Mouse (Mus musculus) forebrain, postnatal 0 days (tissue): ENCODE measurements around the gene Tspear. TPM values are rescaled to one million over a fixed set of nuclear protein-coding genes. Genes with fewer than 3 reads are reported as not detected.

Source experiments
- ATAC-seq: fragments of 200-750 bp; cut with Nextera tagmentation; 2 replicates; pipeline ENCODE4 v1.8.0; 2017; ENCODE audit warnings: mild to moderate bottlenecking, moderate library complexity
- DNase-seq: peaks from one replicate; pipeline ENCODE4 v3.0.0-alpha.2; 2015
- H3K27ac ChIP-seq: fragments of 300-500 bp; sonication (generic); 2 replicates; pipeline ENCODE4 v1.5.1; 2014; ENCODE audit warnings: low read depth, mild to moderate bottlenecking, antibody characterized with exemption, low read length, moderate library complexity, mixed read lengths
- H3K27me3 ChIP-seq: fragments of 300-500 bp; sonication (generic); 2 replicates; pipeline ENCODE4 v1.6.1; 2014; ENCODE audit warnings: mild to moderate bottlenecking, low read length, mixed read lengths; ENCODE audit not compliant: insufficient read depth
- H3K36me3 ChIP-seq: fragments of 300-500 bp; sonication (generic); 2 replicates; pipeline ENCODE4 v1.6.1; 2014; ENCODE audit warnings: mild to moderate bottlenecking, moderate library complexity; ENCODE audit not compliant: insufficient read depth
- H3K4me1 ChIP-seq: fragments of 300-500 bp; sonication (generic); 2 replicates; pipeline ENCODE4 v1.6.1; 2014; ENCODE audit warnings: antibody characterized with exemption; ENCODE audit not compliant: insufficient read depth
- H3K4me2 ChIP-seq: fragments of 300-500 bp; sonication (generic); 2 replicates; pipeline ENCODE4 v1.6.1; 2014; ENCODE audit warnings: low read depth, mild to moderate bottlenecking, moderate library complexity
- H3K4me3 ChIP-seq: fragments of 300-500 bp; sonication (generic); 2 replicates; pipeline ENCODE4 v1.5.1; 2014; ENCODE audit warnings: low read depth, low read length, mixed read lengths
- H3K9ac ChIP-seq: fragments of 300-500 bp; sonication (generic); 2 replicates; pipeline ENCODE4 v1.6.1; 2014; ENCODE audit warnings: mild to moderate bottlenecking
- H3K9me3 ChIP-seq: fragments of 300-500 bp; sonication (generic); 2 replicates; pipeline ENCODE4 v1.6.1; 2016; ENCODE audit warnings: low read length
- CTCF ChIP-seq: sonication (generic); IDR thresholded peaks from 2 replicates; pipeline ENCODE4 v1.5.1; 2016; ENCODE audit warnings: antibody characterized with exemption, control low read depth, low read depth
- WGBS: fragments of 180-500 bp; shearing (Covaris S2); extraction: QIAGEN DNeasy Blood & Tissue Kit; methylation state at CpG from one replicate; pipeline ENCODE4 v1.1.7; 2014; 5-methylcytosine and 5-hydroxymethylcytosine counted together
- microRNA counts: library from miRNA; unstranded; fragments of <30 nt; microRNA quantifications from one replicate; lab custom pipeline; 2015
- microRNA-seq, 2 experiments: library from miRNA; unstranded; fragments of <30 nt; microRNA quantifications; one replicate each; pipeline ENCODE4; 2016
- polyA plus RNA-seq: library from polyadenylated mRNA; unstranded; fragments of >200 nt; fragmentation: Nextera tagmentation; extraction: Ambion mirVana; gene quantifications from 2 replicates; pipeline ENCODE4 v1.2.1, GENCODE M21; 2015
- total RNA-seq: library from RNA; depleted of rRNA; stranded (reverse); fragments of >200 nt; gene quantifications from 2 replicates; pipeline ENCODE4 v1.2.3, GENCODE M21; 2014; rRNA removed

The Tspear gene
- total and polyA plus RNA-seq, 2 experiments from 2014 or later = 0.14 to 0.99 TPM

DNA sequence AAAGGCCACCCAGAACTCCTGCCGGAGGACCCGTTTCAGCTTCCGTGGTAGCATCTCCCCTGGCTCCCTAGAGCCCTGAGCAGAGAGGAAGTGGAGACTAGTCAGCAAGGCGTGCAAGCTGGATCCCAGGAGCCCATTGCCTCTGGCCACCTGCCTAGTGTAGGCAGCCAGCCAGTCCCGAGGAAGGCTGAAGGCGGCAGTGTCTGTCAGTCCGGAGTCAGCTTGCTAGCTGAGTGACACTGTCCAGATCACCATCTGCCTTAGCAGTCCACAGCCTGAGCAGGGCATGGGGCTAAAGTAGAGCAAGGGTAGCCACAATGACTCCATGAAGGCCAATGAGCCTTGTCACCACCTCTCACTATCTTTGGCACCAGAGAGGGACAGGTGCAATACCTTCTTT is 226.2 kb downstream of the Tspear start:
- WGBS = 59% methylated on average over 7 of the region's 7 CpGs
- H3K4me1 ChIP-seq = no peaks in the 10 kb centered on the region
- no peaks in the 10 kb centered on the region for H3K9me3 ChIP-seq
- H3K4me3 ChIP-seq = no peak overlapping the region
- no peak overlapping the region for H3K4me2 ChIP-seq
- H3K27ac ChIP-seq = no peak overlapping the region
- ATAC-seq (no peak), DNase-seq (no peak)
- H3K9ac ChIP-seq = no peak overlapping the region
- H3K36me3 ChIP-seq = no peaks in the 10 kb centered on the region
- TF ChIP-seq CTCF = no peak
- H3K27me3 ChIP-seq = no peaks in the 10 kb centered on the region

DNA sequence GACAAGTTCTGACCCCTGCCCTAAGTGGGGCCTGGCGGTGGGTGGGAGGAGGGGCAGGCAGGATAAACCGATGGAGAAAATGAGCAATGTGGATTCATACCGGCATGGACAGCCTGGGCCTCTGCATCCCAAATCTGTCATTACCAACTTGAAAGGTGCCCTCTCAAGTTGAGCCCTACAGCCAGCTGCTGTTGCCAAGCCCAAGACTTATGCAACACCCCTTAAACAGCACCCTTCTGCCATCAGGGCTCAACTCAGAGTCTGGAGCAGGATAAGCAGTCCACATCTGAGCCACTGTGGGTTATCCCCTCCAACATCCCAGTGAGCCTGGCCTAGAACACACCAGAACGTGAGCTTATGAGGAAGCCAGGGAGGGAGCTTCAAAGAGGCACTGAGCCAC is 226.9 kb downstream of the Tspear start:
- H3K4me3 ChIP-seq = no peak overlapping the region
- no peak overlapping the region for H3K27ac ChIP-seq
- no peak overlapping the region for H3K4me2 ChIP-seq
- H3K36me3 ChIP-seq = no peaks in the 10 kb centered on the region
- no peaks in the 10 kb centered on the region for H3K9me3 ChIP-seq
- H3K4me1 ChIP-seq = no peaks in the 10 kb centered on the region
- 70% methylated on average over 4 of the region's 4 CpGs for WGBS
- no peak overlapping the region for H3K9ac ChIP-seq
- ATAC-seq = no peak
- H3K27me3 ChIP-seq = no peaks in the 10 kb centered on the region
- DNase-seq = no peak
- TF ChIP-seq CTCF = no peak

DNA sequence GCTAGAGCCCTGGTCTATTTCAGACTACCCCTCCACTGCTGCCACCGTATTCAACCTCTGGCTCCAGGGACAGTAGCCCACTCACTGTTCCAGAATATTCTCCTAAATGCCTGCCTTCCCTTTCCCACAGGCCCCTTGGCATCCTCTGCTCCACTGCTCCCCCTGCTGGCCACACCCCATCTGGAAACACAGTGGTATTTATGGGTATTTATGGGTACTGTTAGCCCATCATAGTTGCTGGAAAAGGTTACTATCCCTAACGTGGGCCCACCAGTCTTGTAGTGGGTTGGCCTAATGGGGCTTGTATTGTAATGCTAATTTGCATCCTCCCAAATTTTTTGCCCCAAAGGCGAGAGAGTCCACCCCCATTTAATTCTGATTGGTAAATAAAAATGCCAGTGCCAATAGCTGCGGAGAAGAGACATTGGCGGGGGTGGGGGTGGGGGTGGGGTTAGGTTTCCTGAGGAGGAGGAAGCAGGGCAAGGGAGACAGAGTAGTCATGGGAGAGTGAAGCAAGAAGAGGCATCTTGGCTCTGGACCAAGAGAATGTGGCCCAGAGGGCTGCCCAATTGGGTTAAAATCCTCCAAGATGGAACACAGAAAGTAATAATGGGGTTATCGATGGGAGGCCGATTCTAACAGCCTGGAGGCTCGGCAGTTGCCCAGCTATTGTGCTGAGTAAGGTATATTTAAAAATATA is 230.4 kb downstream of the Tspear start:
- no peak overlapping the region for H3K27ac ChIP-seq
- TF ChIP-seq CTCF = peak; percentile 61
- H3K4me2 ChIP-seq = no peak overlapping the region
- no peaks in the 10 kb centered on the region for H3K4me1 ChIP-seq
- H3K9ac ChIP-seq = no peak overlapping the region
- 49% methylated on average over 8 of the region's 8 CpGs for WGBS
- H3K36me3 ChIP-seq = no peaks in the 10 kb centered on the region
- ATAC-seq (no peak), DNase-seq (no peak)
- no peaks in the 10 kb centered on the region for H3K9me3 ChIP-seq
- no peak overlapping the region for H3K4me3 ChIP-seq
- no peaks in the 10 kb centered on the region for H3K27me3 ChIP-seq

DNA sequence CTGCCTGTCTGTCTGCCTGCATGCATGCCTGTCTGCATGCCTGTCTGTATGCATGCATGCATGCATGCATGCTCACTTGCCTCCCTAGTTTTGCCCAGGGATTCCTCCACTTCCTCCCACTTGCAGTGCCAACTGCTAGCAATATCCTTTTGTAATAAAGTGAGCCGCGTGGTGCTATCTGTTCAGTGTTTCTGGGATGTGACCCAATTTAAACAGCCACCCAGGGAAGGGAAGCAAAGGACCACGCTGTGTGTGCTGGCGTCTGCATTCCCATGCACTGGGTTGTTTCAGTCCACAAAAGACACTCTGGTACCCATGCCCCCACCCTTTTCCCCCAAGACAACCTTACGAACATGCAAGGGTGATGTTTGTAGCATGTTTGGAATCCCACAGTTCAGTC is 234.6 kb downstream of the Tspear start:
- Histone ChIP-seq H3K9me3 (no peaks in the 10 kb centered on the region), H3K9ac (no peak overlapping the region), H3K4me2 (no peak overlapping the region), H3K4me1 (no peaks in the 10 kb centered on the region), H3K27me3 (no peaks in the 10 kb centered on the region), H3K27ac (no peak overlapping the region), H3K36me3 (no peaks in the 10 kb centered on the region), H3K4me3 (no peak overlapping the region)
- TF ChIP-seq CTCF = no peak
- WGBS = 63% methylated on average over 5 of the region's 5 CpGs
- DNase-seq = no peak
- 0 out of 2 replicates have a peak, but pooled peaks have one; percentile 10 for ATAC-seq

DNA sequence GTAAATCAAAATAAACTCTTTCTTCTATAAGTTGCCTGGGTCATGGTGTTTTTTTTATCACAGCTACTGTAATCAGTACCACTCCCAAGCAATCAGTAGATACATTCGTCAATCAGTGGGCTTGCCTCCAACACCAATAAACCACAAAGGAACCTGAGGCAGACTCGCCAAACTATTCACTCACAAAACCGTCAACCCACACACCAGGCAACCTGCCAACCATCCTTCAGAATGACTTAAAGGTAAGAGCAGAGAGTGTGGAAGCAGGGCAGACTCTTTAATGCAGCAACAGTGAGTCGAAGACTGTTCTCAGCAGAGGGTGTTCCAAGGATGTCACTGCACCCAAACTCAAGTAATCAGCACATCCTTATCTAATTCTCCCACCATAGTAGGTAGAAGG is 236.3 kb downstream of the Tspear start:
- no peak for TF ChIP-seq CTCF
- Histone ChIP-seq H3K36me3 (no peaks in the 10 kb centered on the region), H3K4me1 (no peaks in the 10 kb centered on the region), H3K27ac (no peak overlapping the region), H3K9me3 (no peaks in the 10 kb centered on the region), H3K27me3 (no peaks in the 10 kb centered on the region), H3K9ac (no peak overlapping the region), H3K4me2 (no peak overlapping the region), H3K4me3 (no peak overlapping the region)
- DNase-seq = no peak
- no peak for ATAC-seq
- whole genome bisulfite sequencing = 59% methylated on average over 4 of the region's 4 CpGs

DNA sequence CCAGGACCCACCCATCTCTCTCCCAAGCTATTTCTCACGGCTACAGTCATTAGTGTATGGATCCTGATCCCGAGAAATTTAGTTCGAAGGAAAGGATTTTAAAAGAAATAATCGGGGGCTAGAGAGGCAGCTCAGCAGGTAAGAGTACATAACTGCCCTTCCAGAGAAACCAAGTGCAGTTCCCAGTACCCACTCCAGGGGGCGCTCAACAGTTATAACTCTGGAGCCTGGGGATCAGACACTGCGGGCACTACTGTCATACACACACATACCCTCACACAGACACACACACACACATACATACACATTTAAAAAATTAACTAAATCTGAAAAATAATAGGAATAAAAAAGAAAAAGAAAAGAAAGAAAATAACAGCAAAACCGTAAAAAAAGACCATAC is 239.8 kb downstream of the Tspear start:
- no peak overlapping the region for H3K4me3 ChIP-seq
- peak; percentile 44 for TF ChIP-seq CTCF
- no peaks in the 10 kb centered on the region for H3K27me3 ChIP-seq
- H3K36me3 ChIP-seq = no peaks in the 10 kb centered on the region
- peak; percentile 22 for DNase-seq
- H3K4me1 ChIP-seq = no peaks in the 10 kb centered on the region
- no peak overlapping the region for H3K27ac ChIP-seq
- H3K4me2 ChIP-seq = no peak overlapping the region
- no peak overlapping the region for H3K9ac ChIP-seq
- no peaks in the 10 kb centered on the region for H3K9me3 ChIP-seq
- ATAC-seq = no peak
- WGBS = 40% methylated on average over 7 of the region's 7 CpGs

DNA sequence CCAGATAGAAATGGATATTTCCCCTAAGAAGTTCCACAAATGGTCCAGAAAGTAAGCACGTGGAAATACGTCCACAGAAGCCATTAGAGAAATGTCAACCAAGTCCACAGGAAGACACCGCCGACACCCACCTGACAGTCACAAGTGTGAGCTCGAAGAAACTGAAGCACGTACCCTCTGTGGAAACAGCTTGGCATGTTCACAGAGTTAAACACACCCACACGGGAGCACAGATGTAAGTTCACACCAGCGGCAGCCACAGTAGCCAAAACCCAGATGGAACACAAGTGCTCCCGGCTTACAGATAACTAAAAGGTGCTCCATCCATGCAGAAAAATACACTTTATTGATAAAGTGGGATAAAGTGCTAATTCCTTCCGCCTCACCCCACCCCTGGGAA is 241.0 kb downstream of the Tspear start:
- Histone ChIP-seq H3K9me3 (no peaks in the 10 kb centered on the region), H3K27ac (no peak overlapping the region), H3K4me2 (no peak overlapping the region), H3K27me3 (no peaks in the 10 kb centered on the region), H3K9ac (no peak overlapping the region), H3K4me1 (no peaks in the 10 kb centered on the region), H3K4me3 (no peak overlapping the region), H3K36me3 (no peaks in the 10 kb centered on the region)
- TF ChIP-seq CTCF = no peak
- WGBS = 84% methylated on average over 10 of the region's 10 CpGs
- no peak for ATAC-seq
- DNase-seq = no peak

MicroRNAs encoded within 50 kb of the gene (microRNA counts, 519-probe panel; counts per million panel counts)
- microRNA mmu-miR-1930 (lab: Ali Mortazavi, UCI) = not detected

Small RNAs within 50 kb of the gene (microRNA-seq; reads per million reads assigned to microRNA genes)
- 13.5 to 13.9 reads per million in 2 experiments for gene Mir1930

Other genes with a start within 250 kb of the Tspear start
- gene Fam207a, start 170.8 kb upstream of the Tspear start, total RNA-seq = 42.2 and 43.2 TPM in 2 replicates
- 30.4 and 34.9 TPM in 2 replicates for gene Fam207a, start 170.8 kb upstream of the Tspear start, polyA plus RNA-seq
- 0.77 and 1.1 TPM in 2 replicates for gene Itgb2, start 156.3 kb upstream of the Tspear start, total RNA-seq
- gene Itgb2, start 156.3 kb upstream of the Tspear start, polyA plus RNA-seq = 0.86 and 1.2 TPM in 2 replicates
- 69.6 and 98.3 TPM in 2 replicates for gene Pttg1ip, start 104.8 kb upstream of the Tspear start, total RNA-seq
- gene Pttg1ip, start 104.8 kb upstream of the Tspear start, polyA plus RNA-seq = 67.1 and 74.2 TPM in 2 replicates
- 270 and 305 TPM in 2 replicates for gene Sumo3, start 80.5 kb upstream of the Tspear start, total RNA-seq
- gene Sumo3, start 80.5 kb upstream of the Tspear start, polyA plus RNA-seq = 381 and 398 TPM in 2 replicates
- not detected in 2 replicates for gene Gm49325, start 80.4 kb upstream of the Tspear start, total RNA-seq
- 27.7 and 33.6 TPM in 2 replicates for gene Gm49325, start 80.4 kb upstream of the Tspear start, polyA plus RNA-seq
- 41.7 and 45.3 TPM in 2 replicates for gene Ube2g2, start 64.3 kb upstream of the Tspear start, total RNA-seq
- gene Ube2g2, start 64.3 kb upstream of the Tspear start, polyA plus RNA-seq = 74.9 and 80.3 TPM in 2 replicates
- gene Gm19402, start 4.2 kb downstream of the Tspear start, total RNA-seq = not detected in 2 replicates
- not detected in 2 replicates for gene Gm19402, start 4.2 kb downstream of the Tspear start, polyA plus RNA-seq
- gene Gm9508, start 10.7 kb downstream of the Tspear start, total RNA-seq = not detected in 2 replicates
- gene Gm9508, start 10.7 kb downstream of the Tspear start, polyA plus RNA-seq = not detected in 2 replicates
- gene Gm10272, start 20.1 kb downstream of the Tspear start, total RNA-seq = not detected in 2 replicates
- not detected in 2 replicates for gene Gm10272, start 20.1 kb downstream of the Tspear start, polyA plus RNA-seq
- gene Gm10024, start 24.9 kb downstream of the Tspear start, total RNA-seq = not detected in 2 replicates
- gene Gm10024, start 24.9 kb downstream of the Tspear start, polyA plus RNA-seq = not detected in 2 replicates
- not detected in 2 replicates for gene Gm10142, start 29.2 kb downstream of the Tspear start, total RNA-seq
- not detected in 2 replicates for gene Gm10142, start 29.2 kb downstream of the Tspear start, polyA plus RNA-seq
- gene Krtap12-1, start 34.0 kb downstream of the Tspear start, total RNA-seq = not detected in 2 replicates
- gene Krtap12-1, start 34.0 kb downstream of the Tspear start, polyA plus RNA-seq = not detected in 2 replicates
- not detected in 2 replicates for gene Gm10100, start 39.9 kb downstream of the Tspear start, total RNA-seq
- gene Gm10100, start 39.9 kb downstream of the Tspear start, polyA plus RNA-seq = not detected in 2 replicates
- gene Gm18596, start 56.1 kb downstream of the Tspear start, total RNA-seq = not detected in 2 replicates
- not detected in 2 replicates for gene Gm18596, start 56.1 kb downstream of the Tspear start, polyA plus RNA-seq
- not detected in 2 replicates for gene Gm9736, start 64.8 kb downstream of the Tspear start, total RNA-seq
- not detected in 2 replicates for gene Gm9736, start 64.8 kb downstream of the Tspear start, polyA plus RNA-seq
- gene Gm3233, start 73.1 kb downstream of the Tspear start, total RNA-seq = not detected in 2 replicates
- not detected in 2 replicates for gene Gm3233, start 73.1 kb downstream of the Tspear start, polyA plus RNA-seq
- not detected in 2 replicates for gene Gm3238, start 84.8 kb downstream of the Tspear start, total RNA-seq
- gene Gm3238, start 84.8 kb downstream of the Tspear start, polyA plus RNA-seq = not detected in 2 replicates
- not detected in 2 replicates for gene Gm7138, start 90.4 kb downstream of the Tspear start, total RNA-seq
- gene Gm7138, start 90.4 kb downstream of the Tspear start, polyA plus RNA-seq = not detected in 2 replicates
- gene Gm3250, start 96.0 kb downstream of the Tspear start, total RNA-seq = not detected in 2 replicates
- gene Gm3250, start 96.0 kb downstream of the Tspear start, polyA plus RNA-seq = not detected in 2 replicates
- not detected in 2 replicates for gene Gm7137, start 101.6 kb downstream of the Tspear start, total RNA-seq
- gene Gm7137, start 101.6 kb downstream of the Tspear start, polyA plus RNA-seq = not detected in 2 replicates
- gene Gm9639, start 108.5 kb downstream of the Tspear start, total RNA-seq = not detected in 2 replicates
- gene Gm9639, start 108.5 kb downstream of the Tspear start, polyA plus RNA-seq = not detected in 2 replicates
- not detected in 2 replicates for gene Gm19668, start 112.6 kb downstream of the Tspear start, total RNA-seq
- gene Gm19668, start 112.6 kb downstream of the Tspear start, polyA plus RNA-seq = not detected in 2 replicates
- not detected in 2 replicates for gene Gm9507, start 125.3 kb downstream of the Tspear start, total RNA-seq
- not detected in 2 replicates for gene Gm9507, start 125.3 kb downstream of the Tspear start, polyA plus RNA-seq
- not detected in 2 replicates for gene Gm2696, start 128.1 kb downstream of the Tspear start, total RNA-seq
- not detected in 2 replicates for gene Gm2696, start 128.1 kb downstream of the Tspear start, polyA plus RNA-seq
- not detected in 2 replicates for gene Krtap10-4, start 140.5 kb downstream of the Tspear start, total RNA-seq
- not detected in 2 replicates for gene Krtap10-4, start 140.5 kb downstream of the Tspear start, polyA plus RNA-seq
- gene Krtap10-10, start 149.4 kb downstream of the Tspear start, total RNA-seq = not detected in 2 replicates
- gene Krtap10-10, start 149.4 kb downstream of the Tspear start, polyA plus RNA-seq = not detected in 2 replicates
- not detected in 2 replicates for gene Gm36176, start 160.2 kb downstream of the Tspear start, total RNA-seq
- not detected in 2 replicates for gene Gm36176, start 160.2 kb downstream of the Tspear start, polyA plus RNA-seq
- gene Gm10318, start 166.3 kb downstream of the Tspear start, total RNA-seq = not detected in 2 replicates
- gene Gm10318, start 166.3 kb downstream of the Tspear start, polyA plus RNA-seq = not detected in 2 replicates
- gene Gm3285, start 175.4 kb downstream of the Tspear start, total RNA-seq = 0.48 TPM in 1 of 2 replicates, not detected in the other
- gene Gm3285, start 175.4 kb downstream of the Tspear start, polyA plus RNA-seq = not detected in 2 replicates
- 19.7 and 24.1 TPM in 2 replicates for gene Lrrc3, start 216.0 kb downstream of the Tspear start, total RNA-seq
- 15.7 and 22.4 TPM in 2 replicates for gene Lrrc3, start 216.0 kb downstream of the Tspear start, polyA plus RNA-seq